Mouse (Mus musculus) hindbrain, embryonic 11.5 days (tissue): ENCODE results near the gene Gtf3a. TPM values are rescaled to one million over a fixed set of nuclear protein-coding genes. Genes with fewer than 3 reads are reported as not detected.

Experiments
- ATAC-seq: fragments of 200-750 bp; cut with Nextera tagmentation; 2 replicates; pipeline ENCODE4 v1.8.0; 2017; ENCODE audit warnings: mild to moderate bottlenecking, moderate TSS enrichment, moderate library complexity; ENCODE audit not compliant: low FRiP score
- DNase-seq: peaks from one replicate; pipeline ENCODE4 v3.0.0-alpha.2; 2015; ENCODE audit warnings: low spot score
- H3K27ac ChIP-seq: fragments of 300-500 bp; sonication (generic); 2 replicates; pipeline ENCODE4 v1.5.1; 2014; ENCODE audit warnings: mild to moderate bottlenecking, low read depth, low read length
- H3K27me3 ChIP-seq: fragments of 300-500 bp; sonication (generic); 2 replicates; pipeline ENCODE4 v1.6.1; 2014; ENCODE audit warnings: mild to moderate bottlenecking, low read length, moderate library complexity, mixed read lengths; ENCODE audit not compliant: control insufficient read depth, insufficient read depth
- H3K36me3 ChIP-seq: fragments of 300-500 bp; sonication (generic); 2 replicates; pipeline ENCODE4 v1.6.1; 2014; ENCODE audit warnings: mild to moderate bottlenecking, low read length, moderate library complexity, mixed read lengths; ENCODE audit not compliant: control insufficient read depth, insufficient read depth
- H3K4me1 ChIP-seq: fragments of 300-500 bp; sonication (generic); replicated peaks from 2 replicates; pipeline ENCODE4 v1.6.1; 2014; ENCODE audit warnings: low read length, mixed read lengths; ENCODE audit not compliant: control insufficient read depth, insufficient read depth
- H3K4me2 ChIP-seq: fragments of 300-500 bp; sonication (generic); replicated peaks from 2 replicates; pipeline ENCODE4 v1.6.1; 2014; ENCODE audit warnings: mild to moderate bottlenecking, low read depth, low read length
- H3K4me3 ChIP-seq: fragments of 300-500 bp; sonication (generic); 2 replicates; pipeline ENCODE4 v1.5.1; 2014; ENCODE audit warnings: low read depth, low read length
- H3K9ac ChIP-seq: fragments of 300-500 bp; sonication (generic); 2 replicates; pipeline ENCODE4 v1.6.1; 2014; ENCODE audit warnings: low read depth, low read length
- H3K9me3 ChIP-seq: fragments of 300-500 bp; sonication (generic); 2 replicates; pipeline ENCODE4 v1.6.1; 2016; ENCODE audit warnings: low read length; ENCODE audit not compliant: control insufficient read depth
- WGBS: fragments of 180-500 bp; shearing (Covaris S2); extraction: QIAGEN DNeasy Blood & Tissue Kit; methylation state at CpG from one replicate; pipeline ENCODE4 v1.1.7; 2014; 5-methylcytosine and 5-hydroxymethylcytosine counted together
- polyA plus RNA-seq: library from polyadenylated mRNA; unstranded; fragments of >200 nt; fragmentation: Nextera tagmentation; extraction: Ambion mirVana; gene quantifications from 2 replicates; pipeline ENCODE4 v1.2.1, GENCODE M21; 2014

Gtf3a gene
- polyA plus RNA-seq, 1 experiment from 2014 or later, result 106 TPM

GRCm38 (mm10) chr5:146942965-146943364 is 5.5 kb upstream of the Gtf3a start:
- Histone ChIP-seq H3K27me3 (no peaks in the 10 kb centered on the region), H3K27ac (no peak overlapping the region), H3K4me2 (no peak overlapping the region), H3K4me1 (no peaks in the 10 kb centered on the region), H3K36me3 (no peaks in the 10 kb centered on the region), H3K9me3 (no peaks in the 10 kb centered on the region; the same call in 1 of the 2 replicates), H3K4me3 (no peak overlapping the region), H3K9ac (no peak overlapping the region)
- DNase-seq (no peak), ATAC-seq (no peak)
- 83% methylated on average over 15 of the region's 15 CpGs for WGBS

- Histone ChIP-seq H3K4me1 (0 out of 2 replicates have a peak, but pooled peaks cover 3% of the 10 kb centered on the region), H3K36me3 (no peaks in the 10 kb centered on the region), H3K9ac (no peak overlapping the region), H3K4me3 (no peak overlapping the region), H3K4me2 (no peak overlapping the region), H3K27ac (no peak overlapping the region), H3K27me3 (no peaks in the 10 kb centered on the region), H3K9me3 (no peaks in the 10 kb centered on the region)
- WGBS, result 94% methylated on average over 2 of the region's 2 CpGs
- no peak for ATAC-seq
- DNase-seq, result no peak
Observed at GRCm38 (mm10) chr5:146944568-146944967, 3.9 kb upstream of the Gtf3a start.

GRCm38 (mm10) chr5:146946682-146947081 is 1.8 kb upstream of the Gtf3a start:
- H3K36me3 ChIP-seq, result 0 out of 2 replicates have a peak, but pooled peaks cover under 1% of the 10 kb centered on the region
- H3K9ac ChIP-seq, result no peak overlapping the region
- no peak overlapping the region for H3K4me3 ChIP-seq
- no peak overlapping the region for H3K4me2 ChIP-seq
- H3K4me1 ChIP-seq, result 0 out of 2 replicates have a peak, but pooled peaks cover 3% of the 10 kb centered on the region
- H3K27ac ChIP-seq, result no peak overlapping the region
- DNase-seq, result no peak
- no peak for ATAC-seq
- no peaks in the 10 kb centered on the region for H3K27me3 ChIP-seq
- WGBS, result 90% methylated on average over 9 of the region's 9 CpGs
- no peaks in the 10 kb centered on the region for H3K9me3 ChIP-seq

- H3K27me3 ChIP-seq, result no peaks in the 10 kb centered on the region
- H3K4me3 ChIP-seq, result no peak overlapping the region
- H3K4me1 ChIP-seq, result 0 out of 2 replicates have a peak, but pooled peaks cover 3% of the 10 kb centered on the region
- no peak for DNase-seq
- H3K27ac ChIP-seq, result no peak overlapping the region
- H3K4me2 ChIP-seq, result no peak overlapping the region
- ATAC-seq, result no peak
- no peaks in the 10 kb centered on the region for H3K9me3 ChIP-seq
- H3K36me3 ChIP-seq, result peaks cover 5% of the 10 kb centered on the region; the same call in 1 of the 2 replicates
- H3K9ac ChIP-seq, result no peak overlapping the region
- WGBS, result 89% methylated on average over 6 of the region's 6 CpGs
Observed at GRCm38 (mm10) chr5:146947497-146947896, 960 bp upstream of the Gtf3a start.

GRCm38 (mm10) chr5:146948041-146948507 is 383 bp upstream of the Gtf3a start:
- peaks cover 9% of the 10 kb centered on the region for H3K36me3 ChIP-seq
- H3K4me3 ChIP-seq, result peak overlapping the region; percentile 83
- WGBS, result 33% methylated on average over 10 of the region's 10 CpGs
- H3K4me2 ChIP-seq, result peak overlapping the region; percentile 91
- no peaks in the 10 kb centered on the region for H3K27me3 ChIP-seq
- DNase-seq, result no peak
- H3K9ac ChIP-seq, result peak overlapping the region; percentile 88
- H3K9me3 ChIP-seq, result no peaks in the 10 kb centered on the region
- no peak overlapping the region for H3K27ac ChIP-seq
- ATAC-seq, result peak; percentile 34; the same call in 1 of the 2 replicates
- H3K4me1 ChIP-seq, result 0 out of 2 replicates have a peak, but pooled peaks cover 3% of the 10 kb centered on the region

GRCm38 (mm10) chr5:146954576-146954975 is 6.1 kb downstream of the Gtf3a start:
- ATAC-seq (no peak), DNase-seq (no peak)
- no peak overlapping the region for H3K9ac ChIP-seq
- H3K9me3 ChIP-seq, result no peaks in the 10 kb centered on the region
- H3K36me3 ChIP-seq, result peaks cover 12% of the 10 kb centered on the region
- H3K27ac ChIP-seq, result no peak overlapping the region
- H3K4me1 ChIP-seq, result no peaks in the 10 kb centered on the region
- no peak overlapping the region for H3K4me2 ChIP-seq
- no peaks in the 10 kb centered on the region for H3K27me3 ChIP-seq
- WGBS, result 91% methylated on average over 7 of the region's 7 CpGs
- H3K4me3 ChIP-seq, result no peak overlapping the region

- H3K9me3 ChIP-seq, result no peaks in the 10 kb centered on the region
- ATAC-seq (no peak), DNase-seq (no peak)
- no peak overlapping the region for H3K4me2 ChIP-seq
- H3K4me1 ChIP-seq, result no peaks in the 10 kb centered on the region
- peaks cover 12% of the 10 kb centered on the region for H3K36me3 ChIP-seq
- 88% methylated on average over 5 of the region's 5 CpGs for WGBS
- H3K27me3 ChIP-seq, result no peaks in the 10 kb centered on the region
- no peak overlapping the region for H3K27ac ChIP-seq
- H3K9ac ChIP-seq, result no peak overlapping the region
- H3K4me3 ChIP-seq, result no peak overlapping the region
Observed at GRCm38 (mm10) chr5:146955651-146956050, 7.2 kb downstream of the Gtf3a start.

- no peak overlapping the region for H3K4me2 ChIP-seq
- H3K27ac ChIP-seq, result no peak overlapping the region
- DNase-seq (no peak), ATAC-seq (no peak)
- no peak overlapping the region for H3K4me3 ChIP-seq
- H3K4me1 ChIP-seq, result no peaks in the 10 kb centered on the region
- no peak overlapping the region for H3K9ac ChIP-seq
- H3K36me3 ChIP-seq, result peaks cover 12% of the 10 kb centered on the region
- 91% methylated on average over 18 of the region's 18 CpGs for WGBS
- no peaks in the 10 kb centered on the region for H3K27me3 ChIP-seq
- no peaks in the 10 kb centered on the region for H3K9me3 ChIP-seq
Observed at GRCm38 (mm10) chr5:146956678-146957077, 8.2 kb downstream of the Gtf3a start.

- WGBS, result 3% methylated on average over 45 of the region's 46 CpGs
- Histone ChIP-seq H3K4me1 (no peaks in the 10 kb centered on the region), H3K9me3 (no peaks in the 10 kb centered on the region), H3K27me3 (no peaks in the 10 kb centered on the region), H3K4me2 (peak within 1 kb of the TSS; percentile 57), H3K4me3 (peak within 1 kb of the TSS; percentile 85), H3K36me3 (no peaks in the 10 kb centered on the region), H3K27ac (no peak within 1 kb of the TSS), H3K9ac (peak within 1 kb of the TSS; percentile 84)
- DNase-seq, result peak; percentile 86
- ATAC-seq, result peak; percentile 77
Observed at GRCm38 (mm10) chr5:146963118-146963936, 14.9 kb downstream of the Gtf3a start, which contains the start of gene Mtif3. TSS of gene Mtif3 (minus strand) at chr5:146963800.
